Mouse (Mus musculus): ENCODE results near the gene Pknox2.

Pknox2 gene

DNA sequence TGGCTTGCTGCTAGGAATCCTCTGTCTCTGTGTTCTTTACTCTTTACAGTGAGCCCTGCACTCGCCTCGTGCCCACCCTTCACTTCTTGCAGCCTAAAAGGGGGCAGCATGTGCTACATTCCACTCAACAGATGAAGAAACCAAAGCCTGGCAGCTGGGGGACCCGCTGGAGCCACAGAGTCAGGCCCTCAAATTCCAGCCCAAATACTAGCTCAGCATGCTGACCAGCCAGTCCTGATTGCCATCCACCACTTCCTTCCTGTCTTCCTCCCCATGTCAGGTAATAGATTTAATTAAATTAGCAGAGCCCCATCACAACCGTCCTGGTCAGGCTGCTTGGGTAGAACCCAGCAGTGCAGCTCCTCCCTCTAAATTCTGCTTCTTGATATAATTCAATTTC lies 5.1 kb downstream of the Pknox2 start:
- ATAC-seq (ENCODE audit: insufficient number of reproducible peaks, low FRiP score, low TSS enrichment), result no peak

DNA sequence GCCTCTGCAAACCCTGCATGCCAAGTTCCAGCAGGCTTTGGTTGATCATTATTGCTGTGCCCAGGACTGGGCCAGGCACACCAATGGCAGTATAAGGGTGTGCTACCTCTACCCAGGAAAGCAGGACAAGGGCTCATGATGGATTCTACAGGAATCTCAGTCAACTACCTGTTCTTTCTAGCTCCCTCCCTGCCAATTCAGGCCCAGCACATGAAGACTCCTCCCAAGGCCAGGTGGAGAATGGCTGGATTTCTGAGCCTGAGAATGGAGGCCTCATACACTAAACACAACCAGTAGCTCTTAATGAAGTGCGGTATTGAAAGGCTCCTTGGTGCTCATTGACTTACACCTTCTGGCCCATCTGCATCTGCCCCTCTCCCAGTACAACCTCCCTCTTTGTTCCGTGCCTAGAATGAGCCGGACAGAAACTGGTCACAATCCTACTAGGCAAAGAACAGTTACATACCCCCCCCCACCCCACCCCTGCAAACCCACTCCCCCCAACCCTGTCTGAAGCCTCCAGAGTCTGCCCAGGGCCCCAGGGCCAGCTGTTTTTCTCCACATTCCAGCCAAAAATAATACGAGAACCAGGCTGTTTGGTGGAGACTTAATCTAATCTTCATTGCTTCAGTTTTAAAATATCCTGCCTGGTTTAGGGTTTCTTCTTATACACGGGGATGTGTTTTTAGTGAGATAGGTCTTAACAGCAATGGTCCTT lies 6.6 kb downstream of the Pknox2 start:
- ATAC-seq (ENCODE audit: insufficient number of reproducible peaks, low FRiP score, low TSS enrichment), result no peak

DNA sequence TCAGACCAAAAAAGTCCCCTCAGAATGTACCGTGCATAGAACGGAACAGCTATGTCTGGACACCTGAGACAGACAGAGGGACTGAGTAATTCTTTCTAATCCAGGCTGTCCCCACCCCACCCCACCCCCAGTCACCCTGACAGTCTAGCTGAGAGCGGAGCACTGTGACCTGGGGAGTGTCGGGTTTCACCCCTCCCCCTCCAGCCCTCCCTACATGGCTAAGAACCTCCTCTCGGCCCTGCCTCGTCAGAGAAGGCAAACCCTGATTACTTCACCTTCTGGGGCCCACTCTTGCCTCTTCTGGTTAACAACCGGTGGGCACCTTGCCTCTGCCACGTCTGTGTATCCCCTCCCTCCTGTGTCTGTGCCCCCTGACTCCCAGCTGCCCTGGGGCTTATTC lies 7.7 kb downstream of the Pknox2 start:
- no peak for ATAC-seq (ENCODE audit: insufficient number of reproducible peaks, low FRiP score, low TSS enrichment)

DNA sequence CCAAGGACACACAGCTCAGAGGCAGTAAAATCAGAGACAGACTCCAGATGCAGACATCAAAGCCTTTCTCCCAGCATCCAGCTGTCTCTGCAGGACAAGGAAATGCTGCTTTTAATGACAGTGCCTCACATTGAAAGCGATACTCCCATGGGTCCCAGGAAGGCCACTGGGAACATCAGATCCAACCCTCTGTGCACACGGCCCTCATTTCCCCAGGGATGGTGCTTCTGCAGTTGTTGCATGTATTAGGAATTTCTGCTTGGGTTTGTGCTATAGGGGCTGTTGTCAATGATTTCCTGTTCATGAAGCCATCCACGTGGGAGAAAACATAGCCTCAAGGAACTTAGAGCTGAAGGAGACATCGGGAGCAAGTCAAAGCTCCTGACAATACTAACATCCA lies 8.3 kb downstream of the Pknox2 start:
- ATAC-seq (ENCODE audit: insufficient number of reproducible peaks, low FRiP score, low TSS enrichment), result no peak

DNA sequence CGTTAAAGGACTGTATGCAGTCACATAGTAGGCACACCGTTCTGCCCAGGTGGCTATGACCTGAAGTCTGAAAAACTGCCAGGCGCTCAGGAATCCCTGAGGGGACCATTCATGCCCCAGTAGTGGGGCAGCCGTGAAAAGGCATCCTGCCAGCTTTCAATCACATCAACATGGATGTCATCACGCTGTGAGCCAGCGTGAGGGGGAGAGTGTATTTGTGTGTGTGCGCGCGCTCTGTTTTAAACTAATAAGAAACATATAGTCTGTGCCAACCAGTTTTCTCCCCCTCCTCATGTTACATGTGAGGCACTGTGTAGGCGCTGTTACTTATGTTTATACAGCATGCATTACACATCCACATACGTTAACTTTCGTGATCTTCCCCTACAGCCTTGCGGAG lies 10.9 kb downstream of the Pknox2 start:
- no peak for ATAC-seq (ENCODE audit: insufficient number of reproducible peaks, low FRiP score, low TSS enrichment)

DNA sequence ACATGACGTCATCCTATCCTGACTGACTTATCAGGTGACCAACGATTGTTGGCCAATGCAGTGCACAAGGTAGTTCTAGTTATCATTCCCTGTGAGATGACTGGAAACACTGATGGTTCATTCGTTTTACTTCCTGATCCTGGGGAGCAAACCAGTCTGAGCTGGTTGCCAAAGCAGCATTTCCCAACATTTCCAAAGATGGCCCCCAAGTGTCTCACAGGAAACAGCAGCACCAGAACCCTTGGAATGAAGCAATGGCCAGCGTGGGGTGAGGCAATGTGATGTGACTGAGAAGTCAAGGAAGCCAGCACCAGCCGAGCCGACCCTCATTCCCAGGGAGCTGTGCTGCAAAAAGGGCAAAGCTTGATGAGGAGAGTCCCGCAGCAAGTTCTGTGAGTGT lies 13.7 kb downstream of the Pknox2 start:
- no peak for ATAC-seq (ENCODE audit: insufficient number of reproducible peaks, low FRiP score, low TSS enrichment)

DNA sequence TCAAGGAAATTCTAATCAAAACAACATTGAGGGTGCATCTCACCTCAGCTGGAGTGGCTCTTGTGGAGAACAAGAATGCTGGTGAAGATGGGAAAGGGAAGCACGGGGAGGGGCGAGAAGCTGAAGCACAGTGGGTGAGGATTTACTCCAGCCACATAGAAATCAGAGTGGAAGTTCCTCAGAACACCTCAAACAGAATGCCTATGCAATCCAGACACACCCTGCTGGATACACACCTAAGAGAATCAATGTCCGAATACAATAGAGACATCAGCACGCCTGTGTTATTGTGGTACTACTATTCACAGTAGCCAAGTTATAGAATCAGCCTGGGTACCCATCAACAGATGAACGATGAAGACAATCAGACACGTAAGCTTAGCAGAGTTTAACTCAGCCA lies 18.2 kb downstream of the Pknox2 start:
- no peak for ATAC-seq (ENCODE audit: insufficient number of reproducible peaks, low FRiP score, low TSS enrichment)

DNA sequence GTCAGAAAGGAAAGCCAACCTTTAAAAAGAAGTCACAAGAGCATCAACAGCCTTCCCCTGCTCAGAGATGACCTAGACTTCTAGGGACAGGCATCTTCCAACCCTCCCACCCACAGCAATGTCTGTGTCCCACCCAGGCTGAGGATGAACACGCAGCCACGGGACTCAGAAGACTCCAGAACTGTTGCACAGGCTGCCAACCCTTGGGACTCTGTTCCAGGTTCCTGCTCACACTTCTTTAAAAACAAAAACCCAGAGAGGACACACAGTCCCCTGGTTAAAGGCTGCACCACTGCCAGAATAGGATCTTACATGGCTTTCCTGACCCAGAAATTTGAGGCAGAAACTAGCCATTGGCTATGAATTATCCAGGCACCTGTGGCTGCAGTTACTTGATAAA lies 21.0 kb downstream of the Pknox2 start:
- no peak for ATAC-seq (ENCODE audit: insufficient number of reproducible peaks, low FRiP score, low TSS enrichment)

DNA sequence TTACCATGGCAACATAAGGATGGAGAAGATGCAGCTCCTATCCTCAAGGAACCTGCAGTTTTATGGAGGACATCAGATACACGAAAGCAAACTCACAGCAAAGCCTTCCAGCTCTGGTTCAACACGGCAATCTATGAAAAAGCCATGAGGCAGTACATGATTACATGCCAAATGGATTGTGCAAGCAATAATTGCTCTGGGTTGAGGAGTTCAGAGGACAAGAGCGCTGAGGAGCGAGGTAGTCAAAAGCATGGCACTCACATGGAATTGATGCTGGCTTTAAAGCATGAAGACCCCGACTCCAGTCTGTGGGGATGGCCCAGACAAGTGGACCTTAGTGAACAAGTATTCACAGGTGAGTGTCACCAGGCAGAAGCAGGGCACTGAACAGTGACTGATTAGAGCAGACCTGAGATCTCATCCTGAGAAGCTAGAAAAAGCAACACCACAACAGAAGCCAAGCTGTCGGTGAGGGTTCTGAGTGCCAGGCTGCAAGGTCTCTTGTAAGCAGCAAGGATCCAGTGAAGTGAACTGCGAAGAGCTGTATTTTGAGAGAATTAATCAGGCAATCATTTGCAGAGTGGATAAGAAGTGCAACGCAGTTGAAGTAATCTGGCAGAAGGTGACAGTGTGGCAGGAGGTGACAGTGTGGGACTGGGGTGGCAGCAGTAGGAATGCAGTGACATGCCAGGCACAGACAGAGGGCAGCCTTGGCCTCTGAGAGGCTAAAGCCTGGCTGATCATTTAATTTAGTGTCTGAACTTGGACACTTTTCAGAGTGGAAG lies 22.3 kb downstream of the Pknox2 start:
- peak; percentile 77 for ATAC-seq (ENCODE audit: insufficient number of reproducible peaks, low FRiP score, low TSS enrichment)

DNA sequence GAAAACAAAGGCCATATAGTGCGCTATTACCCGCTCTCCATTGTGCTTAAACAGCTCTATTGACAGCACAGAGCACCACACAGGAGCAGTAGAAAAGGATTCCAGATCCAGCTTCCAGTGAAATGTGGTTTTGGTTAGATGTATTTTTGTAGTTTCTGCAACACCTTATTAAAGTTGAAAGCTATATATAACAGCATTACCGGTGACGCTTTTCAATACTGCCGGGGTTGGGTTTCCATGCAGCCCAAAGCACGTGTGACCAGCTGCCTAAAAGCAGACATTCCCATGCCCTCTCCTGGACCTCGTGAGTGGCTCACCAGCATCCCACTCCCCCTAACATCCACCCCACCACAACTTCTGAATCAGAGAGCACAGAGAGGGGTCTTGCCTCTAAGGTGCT lies 23.8 kb downstream of the Pknox2 start:
- no peak for ATAC-seq (ENCODE audit: insufficient number of reproducible peaks, low FRiP score, low TSS enrichment)

DNA sequence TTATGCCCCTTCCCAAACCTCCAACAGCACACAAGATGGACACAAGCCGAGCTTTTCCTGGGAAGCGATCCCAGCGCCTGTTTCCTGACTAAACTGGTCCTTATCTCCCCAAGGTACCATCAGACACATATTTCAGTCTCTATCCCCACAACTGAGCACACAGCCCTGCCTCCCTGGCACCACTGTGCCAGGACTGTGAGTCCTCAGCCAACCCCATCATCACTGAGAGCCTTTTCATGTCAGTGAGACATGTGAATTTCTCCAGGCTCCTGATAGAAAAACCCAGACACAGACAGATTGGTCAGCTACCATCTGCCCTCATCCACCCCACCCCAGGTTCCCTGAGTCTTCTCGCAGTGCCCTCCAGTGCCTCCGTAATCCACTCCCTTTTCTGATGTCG lies 24.2 kb downstream of the Pknox2 start:
- ATAC-seq (ENCODE audit: insufficient number of reproducible peaks, low FRiP score, low TSS enrichment), result peak; percentile 74

DNA sequence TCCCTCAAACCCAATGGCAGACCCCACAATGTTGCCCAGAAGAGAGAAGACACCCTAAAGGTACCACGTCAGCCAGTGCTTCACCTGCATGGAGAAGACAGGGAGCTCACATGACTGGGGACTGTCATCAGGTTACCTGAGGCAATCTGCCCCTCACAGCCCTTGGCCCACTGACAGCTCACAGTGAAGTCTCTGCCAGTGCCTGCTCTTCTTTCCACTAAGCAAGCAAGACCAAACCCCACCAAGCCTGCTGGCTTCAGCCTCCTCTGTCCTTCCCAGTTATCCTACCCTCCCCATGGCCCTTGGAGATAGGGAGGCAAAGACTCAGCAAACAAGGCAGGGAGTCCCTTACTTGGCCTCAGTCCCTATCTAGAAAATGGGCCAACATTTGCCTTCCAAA lies 24.8 kb downstream of the Pknox2 start:
- no peak for ATAC-seq (ENCODE audit: insufficient number of reproducible peaks, low FRiP score, low TSS enrichment)

DNA sequence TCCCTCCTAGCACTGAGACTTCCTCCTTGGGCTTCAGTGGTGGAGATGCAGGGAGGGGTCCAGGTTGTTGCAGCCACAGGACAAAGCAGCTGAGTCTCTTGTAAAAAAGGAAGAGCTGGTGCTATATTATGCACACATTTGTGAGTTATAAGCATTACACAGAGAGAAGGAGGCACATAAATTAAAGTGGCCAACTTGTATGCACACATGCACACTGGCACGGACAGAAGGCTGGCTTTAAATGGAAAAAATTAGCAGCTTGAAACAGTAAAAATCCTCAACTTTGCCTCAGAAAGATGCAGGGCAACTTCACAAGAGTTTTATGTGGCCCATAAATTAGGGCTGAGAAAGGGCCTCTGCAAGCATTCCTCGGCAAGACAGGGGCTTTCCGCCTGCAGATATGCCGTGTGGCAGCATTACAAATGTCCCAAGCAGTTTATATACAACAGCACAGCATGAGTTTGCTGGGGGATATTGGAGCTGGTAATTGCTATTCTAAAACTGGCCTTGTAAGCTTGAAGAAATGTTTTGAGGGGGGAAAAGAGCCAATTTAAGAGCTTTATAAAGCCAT lies 25.4 kb downstream of the Pknox2 start:
- no peak for ATAC-seq (ENCODE audit: insufficient number of reproducible peaks, low FRiP score, low TSS enrichment)

DNA sequence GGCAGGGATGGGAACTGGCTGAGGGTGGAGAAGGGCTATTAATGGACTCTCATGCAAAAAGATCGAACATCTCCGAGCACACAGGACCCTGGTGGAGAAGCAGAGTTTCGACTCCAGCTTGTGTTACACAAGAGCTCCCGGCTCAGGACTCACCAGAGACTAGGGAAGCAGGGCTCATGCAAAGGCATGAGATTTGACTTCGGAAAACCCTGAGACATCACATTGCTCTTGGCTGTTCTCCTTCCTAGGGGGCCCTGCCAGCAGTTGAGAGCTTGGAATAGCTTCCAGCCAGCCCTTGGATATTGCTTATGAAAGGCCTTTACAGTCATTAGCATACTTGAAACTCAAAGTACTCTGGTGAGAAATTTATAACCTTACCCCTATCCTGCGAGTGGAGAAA lies 26.4 kb downstream of the Pknox2 start:
- ATAC-seq (ENCODE audit: insufficient number of reproducible peaks, low FRiP score, low TSS enrichment), result no peak

DNA sequence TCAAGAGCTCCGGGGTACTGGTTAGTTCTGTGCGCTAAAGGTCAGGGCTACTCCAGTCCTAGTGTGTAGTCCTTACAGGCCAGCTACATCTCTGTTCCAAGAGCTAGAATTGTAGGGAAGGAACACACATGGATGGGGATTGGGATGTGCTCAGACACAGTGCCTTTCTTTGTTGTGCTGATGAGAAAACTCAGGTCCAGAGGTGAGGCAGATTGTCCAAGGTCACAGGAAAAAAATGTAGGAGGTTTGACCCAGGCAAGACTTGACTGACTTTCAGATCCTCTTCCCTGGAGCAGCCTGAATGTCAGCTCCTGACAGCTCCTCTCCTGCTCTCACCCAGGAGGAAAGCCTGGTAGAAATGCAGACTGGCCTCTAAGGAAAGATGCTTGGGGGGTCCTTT lies 29.7 kb downstream of the Pknox2 start:
- ATAC-seq (ENCODE audit: insufficient number of reproducible peaks, low FRiP score, low TSS enrichment), result no peak

DNA sequence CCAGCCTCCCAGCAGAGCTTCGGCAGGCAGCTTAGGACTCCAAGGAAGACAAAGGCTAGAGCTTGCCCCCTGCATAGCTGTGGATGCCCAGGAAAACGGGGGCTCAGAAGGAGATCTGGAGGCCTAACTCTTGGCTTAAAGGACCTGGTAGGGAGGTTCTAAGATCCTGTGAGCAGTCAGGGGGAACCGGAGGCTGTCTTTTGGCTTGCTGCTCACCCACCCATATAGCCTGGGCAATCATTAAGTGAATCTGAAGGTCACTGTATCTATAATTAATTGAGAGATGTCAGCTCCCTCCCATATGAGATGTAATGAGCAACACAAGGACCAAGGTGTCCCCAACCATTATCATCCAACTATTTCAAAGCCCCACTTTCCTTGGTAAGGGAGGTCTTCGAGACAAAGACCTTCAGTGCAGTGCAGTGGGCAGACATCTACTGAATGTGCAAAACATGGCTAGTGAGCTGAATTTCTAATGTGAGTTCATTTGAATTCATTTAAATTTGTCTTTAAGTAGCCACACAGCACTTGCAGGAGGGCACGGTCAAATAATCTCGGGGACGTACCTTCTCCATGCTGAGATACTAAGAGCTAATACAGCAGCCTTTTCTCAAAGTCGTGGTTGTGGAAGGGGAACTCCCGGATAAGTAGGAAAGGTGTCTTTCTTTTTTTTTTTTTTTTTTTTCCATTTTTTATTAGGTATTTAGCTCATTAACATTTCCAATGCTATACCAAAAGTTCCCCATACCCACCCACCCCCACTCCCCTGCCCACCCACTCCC lies 30.4 kb downstream of the Pknox2 start:
- no peak for ATAC-seq (ENCODE audit: insufficient number of reproducible peaks, low FRiP score, low TSS enrichment)

DNA sequence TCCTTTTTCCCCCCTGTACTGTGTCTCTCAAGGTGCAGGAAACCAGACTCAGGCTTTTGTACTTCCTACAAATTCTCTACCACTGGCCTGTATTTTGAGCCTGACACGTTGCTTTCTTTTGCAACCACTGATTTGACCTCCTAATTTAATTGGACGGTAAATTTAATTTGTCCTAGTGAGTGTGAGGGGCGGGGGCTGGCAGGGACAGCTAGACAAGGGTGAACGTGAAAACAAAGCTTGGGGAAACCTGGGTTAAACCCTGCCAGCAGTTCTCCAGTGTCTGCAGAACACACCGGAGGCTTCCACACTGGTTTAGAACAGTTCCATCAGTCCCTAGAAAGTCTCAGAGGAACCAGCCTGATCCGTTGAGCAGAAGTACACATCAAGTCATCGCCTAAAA lies 31.4 kb downstream of the Pknox2 start:
- no peak for ATAC-seq (ENCODE audit: insufficient number of reproducible peaks, low FRiP score, low TSS enrichment)

DNA sequence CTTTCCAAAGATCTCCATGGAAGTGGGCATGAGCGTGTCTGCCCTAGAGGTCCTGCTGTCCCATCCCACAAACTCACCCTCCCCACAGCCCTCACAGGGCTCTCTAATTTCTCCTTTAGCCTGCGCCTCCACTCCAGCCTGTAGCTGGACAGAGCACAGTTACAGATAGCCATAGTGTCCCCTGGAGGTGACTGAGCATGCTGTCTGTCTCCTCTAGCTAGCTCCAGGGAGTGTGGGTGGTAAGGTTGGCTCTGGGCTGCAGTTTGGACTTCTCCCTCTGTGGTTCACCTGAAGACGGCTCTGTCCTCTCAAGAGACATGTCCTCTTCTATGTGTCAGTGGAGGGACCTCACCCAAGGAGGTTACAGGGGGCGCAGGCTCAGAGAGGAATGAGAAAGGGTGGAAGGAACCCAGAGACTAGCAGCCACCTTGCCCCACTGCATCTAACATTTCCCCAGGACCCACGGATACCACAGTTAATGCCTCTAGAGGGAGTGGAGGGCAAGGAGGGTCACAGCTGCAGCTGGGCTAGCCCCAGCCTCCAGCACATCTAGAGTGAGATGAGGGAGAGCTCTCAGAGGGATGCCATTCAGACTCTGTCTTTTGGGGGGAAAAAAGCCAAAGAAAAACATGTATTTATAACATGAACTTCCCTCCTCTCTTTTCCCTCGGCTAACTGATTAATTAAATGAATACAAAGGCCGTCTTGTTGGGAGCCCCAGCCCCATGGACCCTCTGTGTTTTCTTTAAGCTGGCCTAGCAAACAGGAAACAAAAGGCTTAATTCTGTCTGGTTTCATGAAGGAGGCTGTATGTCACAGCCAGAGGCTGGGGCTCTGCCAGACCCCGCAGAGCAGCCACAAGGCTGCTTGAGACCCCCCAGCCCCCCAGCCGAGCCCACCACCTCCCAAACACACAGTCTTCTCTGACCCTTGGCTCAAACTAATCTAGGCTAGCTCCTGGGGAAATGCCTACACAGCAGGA lies 32.6 kb downstream of the Pknox2 start:
- no peak for ATAC-seq (ENCODE audit: insufficient number of reproducible peaks, low FRiP score, low TSS enrichment)

DNA sequence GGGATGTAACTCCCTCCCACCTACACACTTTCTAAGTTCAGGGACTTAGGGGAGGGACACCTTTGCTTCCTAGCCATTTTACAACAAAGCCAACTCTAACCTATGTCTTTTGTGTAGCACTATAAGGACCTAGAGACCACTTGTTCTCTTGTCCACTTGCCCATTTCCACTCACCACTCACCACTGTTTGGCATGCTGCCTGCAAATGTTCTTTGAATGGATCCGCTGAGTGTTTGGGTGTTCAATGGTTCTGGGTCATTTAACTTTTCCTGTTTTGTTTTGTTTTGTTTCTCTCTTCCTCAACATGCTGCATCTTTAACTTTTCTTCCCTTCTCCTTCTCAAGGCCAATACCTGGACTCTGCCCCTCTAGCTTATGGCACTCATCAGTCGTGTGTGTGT lies 39.7 kb downstream of the Pknox2 start:
- no peak for ATAC-seq (ENCODE audit: insufficient number of reproducible peaks, low FRiP score, low TSS enrichment)

DNA sequence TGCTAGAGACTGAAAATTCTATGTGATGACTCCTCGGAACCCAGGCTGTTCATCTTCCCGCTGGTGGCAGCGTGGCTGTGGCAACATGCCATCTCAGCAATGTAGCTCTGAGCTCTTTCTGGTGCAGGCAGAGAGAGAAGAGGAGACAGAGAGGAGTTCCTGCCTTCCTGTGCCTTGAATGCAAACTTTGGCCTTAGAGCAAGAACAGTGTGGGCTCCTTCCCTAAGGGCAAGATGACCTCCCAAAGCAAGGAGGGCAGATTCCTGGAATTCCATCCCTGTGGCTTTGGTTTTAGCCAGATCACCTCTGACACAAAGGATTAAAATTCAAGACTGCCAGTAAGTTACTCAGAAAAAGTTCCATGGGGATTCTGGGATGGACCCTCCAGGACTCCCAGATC lies 40.4 kb downstream of the Pknox2 start:
- peak; percentile 40; the same call in 1 of the 2 replicates for ATAC-seq (ENCODE audit: insufficient number of reproducible peaks, low FRiP score, low TSS enrichment)
